Mouse (Mus musculus) gastrocnemius, adult 2 months (tissue): ENCODE measurements at regions not wholly inside any gene's neighbourhood (a gene's known extent, or its start where the extent isn't known, plus 50 kb on each side); places are given as distances from the start of the nearest gene placed in this dataset.
A peak's percentile ranks its signal among the peaks of the same experiment; 100 is the strongest.
"Not testable (repeated sequence)": the region's sequence is repeated elsewhere in the genome, so short reads cannot be mapped to it uniquely, and the experiment has no call there.

ENCODE experiments used
- DNase-seq: peaks from one replicate; pipeline ENCODE4 v3.0.0; 2022
- H3K27ac ChIP-seq: fragments of 200-600 bp; 2 replicates; pipeline ENCODE4 v1.8.1; 2022; ENCODE audit warnings: mild to moderate bottlenecking
- H3K4me3 ChIP-seq: fragments of 200-600 bp; 2 replicates; pipeline ENCODE4 v1.8.1; 2022; ENCODE audit warnings: mild to moderate bottlenecking, moderate library complexity
- CTCF ChIP-seq: fragments of 200-600 bp; IDR thresholded peaks from 2 replicates; pipeline ENCODE4 v1.8.1; 2022; ENCODE audit warnings: antibody characterized with exemption, mild to moderate bottlenecking, moderate library complexity
- intact Hi-C: fragments of 180-260 bp; cut with DNase I; formaldehyde crosslinking; loops from one replicate; pipeline ENCODE4 v1.15.1; 2025

- peak; percentile 22 for DNase-seq
- no peak for TF ChIP-seq CTCF
- Histone ChIP-seq H3K27ac (no peak overlapping the region), H3K4me3 (no peak overlapping the region)
- intact Hi-C loops, result no loop called here
These were observed 103.1 kb downstream of the Cenpf start for GRCm38 (mm10) chr1:189584831-189585230.

GRCm38 (mm10) chr1:189581427-189581826 is 106.5 kb downstream of the Cenpf start:
- Histone ChIP-seq H3K27ac (no peak overlapping the region), H3K4me3 (no peak overlapping the region)
- DNase-seq, result no peak
- intact Hi-C loops, result no loop called here
- no peak for TF ChIP-seq CTCF

DNA sequence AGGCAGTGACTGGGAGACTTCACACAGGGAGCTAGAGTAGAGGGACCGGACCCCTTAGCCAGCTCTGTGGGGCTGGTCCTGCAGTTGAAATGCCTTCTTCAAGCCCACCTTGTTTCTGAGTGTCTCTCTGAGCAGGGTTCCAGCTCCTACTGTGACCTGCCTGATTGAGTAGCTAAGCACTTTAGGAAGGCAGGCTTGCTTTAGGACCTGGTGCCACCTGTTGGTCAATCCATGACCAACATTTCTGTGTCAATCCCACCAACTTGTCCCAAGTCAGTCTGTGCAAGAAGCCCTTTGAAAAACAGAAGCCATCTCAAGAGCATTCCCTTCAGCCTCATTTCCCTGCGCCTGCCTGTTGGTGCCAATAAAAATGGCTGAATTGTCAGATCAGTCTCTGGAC is 108.5 kb downstream of the Cenpf start:
- peak; percentile 59 for TF ChIP-seq CTCF
- DNase-seq, result peak; percentile 31
- no peak overlapping the region for H3K4me3 ChIP-seq
- intact Hi-C loops, result loop anchor here (2.0 kb wide), 1 partner anchor 557 kb away; no protein-coding TSS in a partner anchor
- no peak overlapping the region for H3K27ac ChIP-seq

GRCm38 (mm10) chr1:189576311-189577002 is 111.4 kb downstream of the Cenpf start:
- H3K4me3 ChIP-seq, result no peak overlapping the region
- H3K27ac ChIP-seq, result peak overlapping the region; percentile 49; the same call in 1 of the 2 replicates
- intact Hi-C loops, result no loop called here
- DNase-seq, result no peak
- TF ChIP-seq CTCF, result no peak

DNA sequence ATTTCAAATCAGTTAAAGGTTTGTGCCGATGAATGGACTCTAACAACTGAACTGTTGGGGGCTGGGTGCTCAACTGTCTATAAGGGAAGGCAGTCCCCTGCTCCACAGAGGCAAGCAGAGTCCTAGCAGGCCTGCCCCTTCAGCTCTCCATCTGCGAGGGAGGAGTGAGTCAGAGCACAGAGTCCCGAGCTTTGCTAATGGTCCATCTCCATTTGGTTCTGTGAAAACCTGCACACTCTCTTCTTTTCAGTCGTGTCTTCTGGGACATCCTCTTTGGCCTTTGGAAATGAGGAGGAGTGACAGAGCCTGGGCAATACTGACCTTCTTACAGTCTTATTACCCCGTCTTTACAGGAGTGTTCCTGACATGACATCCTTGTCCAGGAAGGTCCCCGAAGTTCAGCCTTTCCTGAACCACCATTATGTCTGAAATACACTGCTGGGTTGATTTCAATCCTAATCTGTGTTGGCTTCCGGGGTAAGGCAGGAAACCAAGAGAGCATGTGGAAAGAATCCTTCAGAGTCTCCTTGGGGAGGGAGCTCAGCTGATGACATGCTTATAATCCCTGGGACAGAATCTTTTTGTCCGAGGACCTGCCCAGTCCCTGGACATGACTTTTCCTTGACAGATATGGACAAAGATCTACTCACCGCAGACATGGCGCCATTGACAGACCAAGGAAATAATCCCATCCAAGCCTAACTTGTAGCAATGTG is 112.2 kb downstream of the Cenpf start:
- intact Hi-C loops, result no loop called here

GRCm38 (mm10) chr1:189566491-189566890 is 121.4 kb downstream of the Cenpf start:
- no peak overlapping the region for H3K27ac ChIP-seq
- intact Hi-C loops, result no loop called here
- no peak for TF ChIP-seq CTCF
- H3K4me3 ChIP-seq, result no peak overlapping the region
- no peak for DNase-seq

More for the DNA sequence above, 112.2 kb downstream of the Cenpf start:
- Histone ChIP-seq H3K27ac (peak overlapping the region; percentile 49; the same call in 1 of the 2 replicates), H3K4me3 (no peak overlapping the region)
- DNase-seq, result no peak
- no peak for TF ChIP-seq CTCF

- H3K27ac ChIP-seq, result no peak overlapping the region
- intact Hi-C loops, result no loop called here
- H3K4me3 ChIP-seq, result no peak overlapping the region
- DNase-seq, result no peak
- no peak for TF ChIP-seq CTCF
These were observed 126.1 kb downstream of the Cenpf start for GRCm38 (mm10) chr1:189561831-189562230.

DNA sequence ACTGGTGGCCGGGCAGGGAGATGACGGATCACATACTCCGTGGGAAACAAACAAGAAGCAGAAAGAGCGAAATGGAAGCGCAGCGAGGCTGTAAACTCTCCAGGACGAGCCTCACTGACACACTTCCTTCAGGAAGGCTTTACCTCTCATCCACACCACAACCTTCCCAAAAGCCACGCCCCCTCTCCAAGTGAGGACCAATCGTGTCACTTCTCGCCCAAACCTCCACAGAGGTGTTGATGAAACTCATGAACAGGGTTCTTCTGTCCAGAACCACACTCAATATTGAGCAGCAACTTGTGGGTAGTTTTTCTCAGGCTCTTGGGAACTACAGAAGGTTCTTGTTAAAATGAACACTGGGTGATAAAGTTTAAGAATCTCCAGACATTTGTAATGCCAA is 127.3 kb downstream of the Cenpf start:
- DNase-seq, result no peak
- no peak overlapping the region for H3K27ac ChIP-seq
- no peak for TF ChIP-seq CTCF
- intact Hi-C loops, result no loop called here
- H3K4me3 ChIP-seq, result no peak overlapping the region

GRCm38 (mm10) chr1:189550851-189551250 is 137.0 kb downstream of the Cenpf start:
- peak; percentile 25; the same call in 1 of the 2 replicates for TF ChIP-seq CTCF
- intact Hi-C loops, result no loop called here
- H3K4me3 ChIP-seq, result no peak overlapping the region
- no peak for DNase-seq
- H3K27ac ChIP-seq, result no peak overlapping the region

GRCm38 (mm10) chr1:189532834-189533233 is 130.8 kb upstream of the Kcnk2 start:
- Histone ChIP-seq H3K27ac (no peak overlapping the region), H3K4me3 (no peak overlapping the region)
- no peak for TF ChIP-seq CTCF
- intact Hi-C loops, result no loop called here
- no peak for DNase-seq

DNA sequence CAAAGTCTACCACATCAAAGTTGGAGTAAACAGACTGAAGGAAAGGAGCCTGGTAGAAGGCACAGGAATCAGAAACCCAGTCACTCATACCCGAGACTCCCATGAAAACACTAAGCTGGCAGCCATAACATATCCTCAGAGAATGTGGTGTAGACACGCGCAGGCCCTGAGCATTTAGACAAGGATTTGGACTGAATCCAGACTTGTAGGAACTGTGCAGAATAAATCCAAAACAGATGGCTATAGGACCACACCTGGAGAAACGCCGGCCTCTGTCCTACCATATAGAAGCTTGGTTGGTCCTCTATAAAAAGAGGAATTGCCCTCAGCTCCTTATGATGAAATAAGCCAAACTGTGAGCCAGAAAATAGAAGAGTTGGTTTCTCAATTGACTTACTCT is 124.3 kb upstream of the Kcnk2 start:
- Histone ChIP-seq H3K4me3 (no peak overlapping the region), H3K27ac (no peak overlapping the region)
- intact Hi-C loops, result no loop called here
- no peak for TF ChIP-seq CTCF
- no peak for DNase-seq

DNA sequence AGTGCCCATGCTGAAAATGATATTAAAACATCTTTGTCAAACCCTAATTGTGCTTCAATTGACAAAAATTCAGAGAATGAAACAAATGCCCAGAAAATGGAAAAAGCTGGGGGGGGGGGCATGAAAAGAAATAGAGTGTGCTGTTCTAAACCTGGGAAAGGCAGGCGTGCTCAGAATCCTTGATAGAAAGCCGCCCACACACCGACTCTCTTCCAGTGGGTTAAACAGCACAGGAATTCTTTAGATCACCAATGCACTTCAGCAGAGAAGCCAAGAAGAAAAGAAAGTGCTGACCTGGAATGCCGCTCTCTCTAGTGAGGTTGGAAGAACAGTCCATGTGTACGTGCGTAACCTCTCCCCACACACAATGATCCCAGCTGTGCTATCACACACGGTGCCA is 113.4 kb upstream of the Kcnk2 start:
- TF ChIP-seq CTCF, result no peak
- DNase-seq, result no peak
- Histone ChIP-seq H3K27ac (no peak overlapping the region), H3K4me3 (no peak overlapping the region)
- intact Hi-C loops, result no loop called here

DNA sequence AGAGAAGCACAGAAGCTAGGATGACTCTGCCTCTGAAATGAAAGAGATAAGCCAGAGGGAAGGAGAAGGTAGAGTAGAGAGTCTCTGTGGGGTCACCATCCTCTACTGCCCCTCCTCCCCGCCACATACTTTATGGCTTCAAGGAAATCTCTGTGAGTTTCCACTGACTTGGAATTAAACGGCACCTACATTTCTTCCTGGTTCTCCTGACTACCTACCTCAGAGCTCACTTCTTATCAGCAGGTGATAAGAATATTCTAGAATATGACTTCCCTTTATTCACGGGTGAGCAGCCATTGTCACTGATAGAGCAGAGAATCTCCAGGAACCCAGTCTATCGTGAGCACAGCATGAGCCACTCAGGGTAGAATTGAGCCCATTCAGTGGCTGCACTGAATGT is 111.3 kb upstream of the Kcnk2 start:
- Histone ChIP-seq H3K27ac (no peak overlapping the region), H3K4me3 (no peak overlapping the region)
- DNase-seq, result no peak
- intact Hi-C loops, result no loop called here
- TF ChIP-seq CTCF, result no peak

DNA sequence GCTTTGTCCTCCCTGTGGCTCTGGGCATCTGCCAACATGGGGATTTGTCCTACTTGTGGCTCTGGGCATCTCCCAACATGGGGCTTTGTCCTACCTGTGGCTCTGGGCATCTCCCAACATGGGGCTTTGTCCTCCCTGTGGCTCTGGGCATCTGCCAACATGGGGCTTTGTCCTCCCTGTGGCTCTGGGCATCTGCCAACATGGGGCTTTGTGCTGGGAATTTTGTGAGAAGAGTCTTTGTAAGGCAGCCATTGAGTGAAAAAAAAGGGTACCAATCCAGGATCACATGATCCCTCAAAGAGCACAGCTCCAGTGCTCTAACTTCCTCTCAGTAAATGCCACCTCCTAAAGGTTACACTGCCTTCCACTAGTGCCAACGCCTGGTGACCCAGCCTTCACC is 105.2 kb upstream of the Kcnk2 start:
- H3K4me3 ChIP-seq, H3K27ac ChIP-seq, intact Hi-C loops, DNase-seq: not testable (repeated sequence)
